Comparison of ENCODE assay signal across 8 mouse cellular contexts in the genomic region with DNA sequence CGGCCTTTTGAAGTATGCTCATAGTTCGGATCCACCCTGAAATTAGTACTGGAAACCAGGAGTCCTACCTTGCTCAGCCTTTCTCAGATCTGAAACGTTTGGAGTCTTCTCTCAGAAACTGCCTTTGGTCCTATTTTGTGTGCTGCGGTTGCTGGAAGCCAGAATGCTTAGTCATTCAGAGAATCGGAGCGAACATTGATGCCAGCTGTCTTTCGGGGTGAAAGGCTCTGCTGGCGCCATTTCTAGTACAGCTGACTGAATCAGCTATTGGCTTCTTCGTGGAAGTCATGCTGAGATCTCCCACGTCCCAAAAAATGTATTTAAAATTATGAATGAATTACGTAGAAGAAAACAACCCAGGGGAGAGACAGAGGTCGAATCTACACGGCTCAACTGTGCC.
DNase-seq lines count a peak whose midpoint lies in the region; TF ChIP-seq lines count a peak whose summit lies in the region.
"Had no signal": no experiment of that assay in that cellular context is flagged by ENCODE, and none has a peak within 500 bp of the region (broad histone marks: within the 10 kb centered on the region; RNA-seq: fewer than 3 reads in every experiment).

No protein-coding gene starts in this region.

- DNase-seq in heart, postnatal 4 days: peak; percentile 42
- no peak for DNase-seq in heart, postnatal 36 days
- DNase-seq in urinary bladder, postnatal 14 days (ENCODE audit: low spot score): peak; percentile 35
- no peak for DNase-seq in urinary bladder, adult 2 months (ENCODE audit: low spot score)
- DNase-seq in brain, embryonic 14.5 days (ENCODE audit: low read depth): peak; percentile 64
- DNase-seq in embryo, embryonic 9.5 days (ENCODE audit: extremely low spot score): no peak
- DNase-seq in thymus, postnatal 25 days: no peak
- DNase-seq: kidney, postnatal 10 days had no signal

- no peak for TF ChIP-seq CTCF in brain, embryonic 14.5 days (IDR thresholded peaks at IDR 0.05; ENCODE audit: borderline replicate concordance, extremely low read depth, insufficient read depth, insufficient read length)

- no peak for TF ChIP-seq POLR2A in brain, embryonic 14.5 days (IDR thresholded peaks at IDR 0.05; ENCODE audit: borderline replicate concordance, extremely low read depth, insufficient read depth, insufficient read length, poor library complexity, severe bottlenecking)

- intact Hi-C loops in heart, postnatal 36 days (cut with DNase I): loop anchor here (2.0 kb wide), 1 partner anchor 21 kb away; no protein-coding TSS in a partner anchor

Comparison
In these comparisons a context has a peak if more than half of its experiments do, and no peak if none do; other contexts are left out.
1. DNase-seq: peak in heart, postnatal 4 days (single experiment), urinary bladder, postnatal 14 days (single experiment) and brain, embryonic 14.5 days (single experiment); none in heart, postnatal 36 days (0 of 2), urinary bladder, adult 2 months (single experiment), embryo, embryonic 9.5 days (single experiment) and thymus, postnatal 25 days (single experiment).